Mouse (Mus musculus) heart, postnatal 4 days (tissue): ENCODE measurements at regions not wholly inside any gene's neighbourhood (a gene's known extent, or its start where the extent isn't known, plus 50 kb on each side); places are given as distances from the start of the nearest gene placed in this dataset.

ENCODE experiments used
- DNase-seq: peaks from one replicate; pipeline ENCODE4 v3.0.0; 2021

DNA sequence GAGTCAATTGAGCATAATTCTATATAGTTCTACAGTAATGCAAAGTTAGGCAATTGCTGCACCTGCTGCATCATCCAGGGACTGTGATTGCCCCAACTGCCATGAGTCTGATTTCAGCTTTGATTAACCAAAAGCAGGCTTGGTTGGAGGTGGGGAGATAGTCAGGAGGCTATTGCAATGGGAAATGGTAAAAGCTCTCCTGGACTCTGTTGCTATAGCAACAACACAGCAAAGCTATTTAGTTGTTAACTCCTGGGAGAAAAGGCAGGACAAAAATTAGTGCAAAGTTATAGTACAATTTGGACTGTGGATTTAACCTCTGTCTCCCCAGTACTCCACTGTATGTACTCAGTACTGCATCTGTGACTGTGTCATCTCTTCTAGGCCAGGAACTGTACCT, 51.7 kb upstream of the Rasgrf1 start:
- no peak for DNase-seq

- DNase-seq = no peak
These were observed 59.0 kb upstream of the Rasgrf1 start for GRCm38 (mm10) chr9:89850491-89851282.

DNA sequence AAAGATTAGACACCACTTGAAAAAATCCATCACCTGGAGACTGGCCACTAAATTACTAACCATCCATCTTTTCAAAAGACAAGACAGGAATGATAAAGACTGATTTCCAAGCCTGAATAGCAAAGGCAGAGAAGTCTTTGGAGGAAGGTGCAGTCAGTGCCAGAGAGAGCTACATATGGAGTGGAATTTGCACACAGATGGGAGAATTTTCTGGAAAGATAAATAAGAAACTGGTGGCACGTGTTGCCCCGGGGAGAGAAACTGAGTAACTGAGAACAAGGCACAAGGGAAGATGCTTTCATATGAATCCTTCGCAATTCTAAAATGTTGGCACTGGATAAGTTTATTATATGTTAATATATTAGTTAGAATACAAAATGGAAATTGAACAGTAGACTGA, 59.8 kb upstream of the Rasgrf1 start:
- DNase-seq = no peak

DNA sequence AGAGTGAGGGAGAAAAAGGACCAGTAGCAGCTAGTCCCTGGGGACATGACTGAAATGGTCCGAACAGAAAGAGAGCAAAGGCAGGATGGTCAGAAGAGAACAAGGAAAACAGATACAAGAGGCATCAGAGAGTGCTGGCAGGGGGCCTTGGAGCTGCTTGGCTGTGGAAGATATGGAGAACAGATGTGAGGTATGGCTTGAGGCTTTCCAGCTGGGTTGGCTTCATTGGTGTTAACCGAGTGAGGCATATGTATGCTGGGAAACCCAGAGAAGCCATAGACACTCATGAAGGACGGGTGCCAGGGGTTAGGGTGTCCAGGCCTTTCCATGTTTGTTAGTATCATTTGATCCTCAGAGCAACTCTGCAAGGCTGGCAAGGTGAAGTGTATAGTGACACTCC, 61.1 kb upstream of the Rasgrf1 start:
- DNase-seq = no peak

GRCm38 (mm10) chr9:89846973-89847372, 62.7 kb upstream of the Rasgrf1 start:
- no peak for DNase-seq

DNA sequence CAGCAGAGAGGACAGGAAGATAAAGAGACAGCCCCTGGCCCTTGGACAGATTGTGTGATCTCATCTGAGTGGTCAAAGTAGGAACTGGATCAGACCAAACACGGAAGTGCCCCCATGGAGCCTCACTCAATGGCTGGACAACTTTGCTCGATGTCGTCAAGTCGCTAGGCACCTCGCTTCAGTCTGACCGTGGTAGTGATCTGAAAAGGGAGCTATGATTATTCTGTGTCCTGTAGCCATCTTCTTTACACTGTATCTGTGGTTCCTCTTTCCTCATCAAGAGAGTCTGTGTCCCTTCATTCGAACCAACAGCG, 67.0 kb upstream of the Rasgrf1 start:
- DNase-seq = no peak

DNA sequence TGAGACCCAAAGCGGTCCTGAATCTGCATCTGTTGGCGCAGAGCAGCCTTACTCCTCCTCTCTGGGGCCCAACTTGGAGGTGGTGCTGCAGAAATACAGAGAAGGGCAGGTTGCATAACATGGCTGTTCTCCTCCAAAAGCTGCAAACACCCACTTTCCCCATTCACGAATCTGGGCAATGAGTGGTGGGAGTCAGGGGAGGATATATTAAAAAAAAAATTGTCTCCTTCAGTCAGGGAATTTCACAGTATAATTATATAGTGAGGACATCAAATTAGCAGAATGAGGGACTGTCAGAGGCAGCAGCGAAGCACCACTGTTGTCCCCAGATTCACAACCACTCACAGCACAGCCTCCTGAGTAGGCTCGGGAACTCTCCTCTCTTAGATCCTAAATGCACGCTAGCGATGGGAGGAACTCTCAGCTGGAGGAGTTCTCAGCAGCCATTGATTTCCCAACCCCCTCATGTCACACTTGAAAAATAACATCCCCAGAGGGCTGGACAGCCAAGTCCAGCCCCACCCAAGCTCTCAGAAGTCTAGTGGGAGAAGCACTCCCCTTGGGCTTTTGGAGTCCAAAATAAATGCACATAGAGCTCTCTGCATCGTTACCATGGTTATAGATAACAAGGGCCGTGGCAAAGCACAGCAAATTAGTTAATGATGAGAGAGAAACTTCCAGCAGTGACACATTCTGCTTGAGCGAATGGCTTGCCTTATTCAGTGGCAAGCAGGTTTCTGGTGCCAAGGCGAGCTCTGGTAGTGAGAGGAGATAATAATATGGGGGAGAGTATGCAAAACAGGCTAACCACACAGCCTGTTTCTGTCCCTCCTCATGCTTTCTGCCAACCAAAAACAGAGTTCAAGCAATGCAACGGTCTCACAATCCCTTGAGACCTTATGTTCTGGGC, 67.6 kb upstream of the Rasgrf1 start:
- peak; percentile 13 for DNase-seq

- no peak for DNase-seq
These were observed 68.3 kb upstream of the Rasgrf1 start for GRCm38 (mm10) chr9:89841371-89841770.

GRCm38 (mm10) chr9:89836454-89837245, 73.1 kb upstream of the Rasgrf1 start:
- DNase-seq = no peak

DNA sequence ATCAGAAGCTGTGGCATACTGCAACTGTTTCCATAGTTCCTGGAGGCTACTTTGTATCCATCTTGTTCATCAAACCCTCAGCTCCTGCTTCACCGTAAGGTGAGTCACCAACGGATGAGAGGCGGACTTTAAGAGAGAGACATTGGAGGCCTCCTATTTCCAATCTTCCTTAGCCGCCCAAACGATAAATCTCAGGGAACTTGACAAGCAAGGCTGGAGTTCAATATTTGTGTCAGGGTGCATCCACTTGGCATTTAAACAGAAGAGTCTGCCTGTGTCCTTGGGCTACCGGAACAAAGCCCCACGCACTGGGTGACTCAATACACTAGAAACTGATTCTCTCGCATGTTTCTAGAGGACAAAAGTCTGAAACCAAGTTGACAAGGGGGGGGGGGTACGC, 76.1 kb upstream of the Rasgrf1 start:
- DNase-seq = no peak

GRCm38 (mm10) chr9:89831855-89832254, 77.9 kb upstream of the Rasgrf1 start:
- no peak for DNase-seq

GRCm38 (mm10) chr9:89828156-89828555, 81.6 kb upstream of the Rasgrf1 start:
- no peak for DNase-seq

GRCm38 (mm10) chr9:89827564-89827963, 82.1 kb upstream of the Rasgrf1 start:
- DNase-seq = no peak

- DNase-seq = peak; percentile 90
These were observed 82.8 kb upstream of the Rasgrf1 start for GRCm38 (mm10) chr9:89826712-89827548.

DNA sequence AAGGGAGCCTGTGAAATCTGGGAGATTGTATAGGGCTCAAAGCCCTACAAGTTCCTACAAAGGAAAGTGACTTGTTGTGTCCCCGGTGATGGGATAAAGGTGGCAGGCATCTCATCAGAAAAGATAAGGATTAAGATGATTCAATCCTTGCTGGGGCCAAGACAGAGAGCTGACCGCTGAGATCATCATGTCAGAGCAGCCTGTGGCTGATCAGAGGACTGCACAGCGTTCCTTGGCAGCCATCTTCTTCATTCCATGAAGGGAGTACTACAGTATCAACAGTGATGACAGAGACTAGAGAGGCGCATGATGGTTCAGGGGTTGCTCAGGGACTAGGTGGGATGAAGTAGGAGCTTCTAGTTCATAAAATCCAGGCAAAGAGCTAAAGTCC, 83.6 kb upstream of the Ankrd34c start:
- peak; percentile 31 for DNase-seq

DNA sequence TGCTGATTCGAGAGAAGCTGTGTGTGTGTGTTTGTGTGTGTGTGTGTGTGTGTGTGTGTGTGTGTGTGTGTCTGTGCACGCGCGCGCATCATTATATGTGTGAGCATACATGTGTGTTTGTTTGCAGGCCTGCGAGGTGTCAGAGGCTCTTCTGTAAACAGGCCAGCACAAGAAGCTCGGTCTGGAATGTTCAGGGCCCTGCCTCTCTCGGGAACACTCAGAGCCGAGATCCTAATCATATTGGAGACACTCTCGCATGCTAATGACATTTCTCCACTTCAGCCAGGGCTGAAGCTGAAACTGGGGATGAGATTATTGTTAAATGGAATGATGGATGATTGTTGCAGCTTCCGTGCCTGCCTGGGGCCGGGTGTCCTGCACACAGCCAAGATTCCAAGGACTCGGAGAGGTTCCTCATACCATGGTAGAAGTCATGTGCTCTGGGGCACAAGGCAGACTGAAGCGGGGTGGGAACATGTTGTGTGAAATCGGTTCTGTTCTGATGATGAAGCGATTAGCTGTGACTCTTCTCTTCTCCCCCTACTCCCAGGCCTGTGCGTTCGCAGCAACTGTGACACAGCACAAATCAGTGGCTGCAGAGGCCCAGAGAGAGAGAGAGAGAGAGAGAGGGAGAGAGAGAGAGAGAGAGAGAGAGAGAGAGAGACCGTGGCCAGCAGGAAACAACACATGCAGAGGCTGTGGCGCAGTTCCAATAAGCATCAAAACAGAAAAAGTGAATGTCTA, 83.0 kb upstream of the Ankrd34c start:
- DNase-seq = peak; percentile 12

DNA sequence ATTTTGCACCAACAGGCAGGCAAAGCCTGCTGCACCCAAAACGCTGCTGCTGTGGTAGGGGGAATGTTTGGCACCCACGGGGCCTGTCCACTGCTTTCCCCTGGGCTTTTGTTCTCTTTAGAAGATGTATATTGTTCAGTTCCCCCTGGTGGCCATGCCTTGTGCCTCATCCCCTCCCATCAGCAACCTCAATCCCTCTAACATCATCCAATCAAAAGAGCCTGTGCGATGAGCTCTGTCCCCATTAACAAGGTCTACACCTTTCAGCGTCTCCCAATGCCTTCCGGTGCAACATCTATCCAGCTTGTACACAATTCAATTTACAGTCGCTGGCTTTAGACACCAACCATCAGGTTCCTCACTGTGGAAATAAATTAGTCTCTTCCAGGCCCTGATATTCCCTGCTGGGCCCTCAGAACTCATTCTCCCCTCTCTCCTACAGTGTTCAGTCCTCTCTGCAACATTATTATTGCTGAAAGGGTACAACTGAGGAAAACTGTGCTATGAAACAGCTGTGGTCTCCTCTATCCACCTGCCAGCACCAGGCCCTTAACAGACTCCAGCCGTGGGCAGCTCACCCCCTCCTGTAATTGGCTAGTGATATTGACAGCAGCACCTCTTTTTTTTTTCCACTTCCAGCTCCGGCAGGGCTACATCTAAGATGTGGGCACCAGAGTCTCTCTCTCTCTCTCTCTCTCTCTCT, 75.5 kb upstream of the Ankrd34c start:
- no peak for DNase-seq

DNA sequence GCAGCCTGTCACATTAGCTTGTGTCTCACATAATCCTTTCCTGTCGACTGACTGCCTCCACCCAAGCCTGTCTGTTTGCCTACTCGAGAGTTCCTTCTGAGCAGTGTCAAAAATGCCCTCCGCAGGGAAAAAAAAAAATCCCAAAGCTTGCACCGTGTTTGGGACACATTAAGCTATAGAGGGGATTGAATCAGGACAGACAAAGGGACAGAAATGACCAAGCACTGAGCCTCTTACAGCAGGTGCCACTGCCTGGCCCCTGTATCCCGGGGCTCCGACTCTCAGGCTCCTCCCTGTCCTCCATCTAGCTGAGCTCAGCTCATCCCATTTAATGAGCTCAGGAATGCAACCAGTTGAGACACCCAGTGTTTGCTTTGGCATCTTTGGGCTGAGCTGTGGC, 69.1 kb upstream of the Ankrd34c start:
- no peak for DNase-seq

DNA sequence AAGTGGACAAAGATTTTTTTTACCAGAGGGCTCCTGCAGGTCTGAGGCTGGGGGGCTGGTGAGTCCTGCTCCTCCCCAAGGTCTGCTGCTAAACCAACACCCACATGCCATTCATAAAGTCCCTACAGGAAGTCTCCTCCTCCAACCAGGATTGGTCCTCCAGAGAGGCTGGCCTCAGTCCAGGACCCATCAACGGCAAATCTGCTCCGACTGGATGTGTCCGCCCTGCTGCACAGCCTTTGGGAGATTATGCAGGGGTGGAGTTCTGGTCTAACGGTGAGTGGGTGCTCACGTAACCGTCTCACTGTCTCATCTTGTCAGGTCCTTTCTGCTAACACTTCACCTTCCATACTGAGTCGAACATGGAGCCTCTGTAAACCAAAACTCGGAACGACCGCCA, 64.4 kb upstream of the Ankrd34c start:
- DNase-seq = peak; percentile 54

- peak; percentile 77 for DNase-seq
These were observed 54.7 kb upstream of the Ankrd34c start for GRCm38 (mm10) chr9:89793018-89793417.

DNA sequence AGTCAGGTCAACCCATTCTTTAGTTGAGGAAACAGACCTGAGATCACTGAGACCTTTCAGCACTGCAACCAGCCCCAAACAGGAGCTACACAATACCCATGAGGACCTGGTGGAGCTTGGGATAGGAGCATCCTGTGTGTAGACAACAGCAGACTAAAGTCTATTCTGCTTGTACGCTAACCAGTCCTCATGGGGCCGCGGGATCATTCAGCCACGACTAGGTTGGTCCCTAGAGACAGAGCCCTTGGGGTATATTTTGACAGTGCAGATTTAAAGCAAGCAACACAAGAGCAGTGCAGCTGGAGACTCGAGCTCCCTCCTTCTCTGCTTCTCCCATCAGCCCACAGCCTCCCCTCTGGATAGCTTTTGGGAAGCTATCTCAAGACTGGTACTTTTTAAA, 51.7 kb upstream of the Ankrd34c start:
- no peak for DNase-seq
